Mouse (Mus musculus): ENCODE data around the gene Sun2.

DNA sequence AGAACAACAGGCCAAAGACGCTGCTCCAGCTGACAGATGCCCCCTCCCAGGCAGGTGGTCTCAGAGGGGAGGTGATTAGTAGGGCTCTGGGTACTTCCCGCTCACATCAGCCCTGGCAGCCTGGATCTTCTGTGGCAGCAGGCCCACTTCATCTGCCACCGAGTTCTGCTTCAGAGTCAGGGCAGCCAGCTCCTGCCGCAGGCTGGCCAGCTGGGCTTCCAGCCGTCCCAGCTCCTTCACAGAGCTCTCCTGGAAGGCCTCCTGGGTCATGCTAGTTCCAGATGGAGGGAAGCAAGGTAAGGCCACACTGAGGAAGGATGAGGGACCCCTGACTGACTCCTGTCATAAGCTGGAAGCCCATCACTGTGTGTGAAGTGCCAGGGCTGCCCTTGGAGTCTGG, 14.0 kb downstream of the Sun2 start:
- TF ChIP-seq CTCF (IDR thresholded peaks at IDR 0.05; ENCODE audit: control insufficient read depth, insufficient read depth, insufficient read length) (no peak), MAX (IDR thresholded peaks at IDR 0.05) (no peak)
